Mouse (Mus musculus) ES-Bruce4 (cell line): ENCODE data around the gene Kank1.

Experiments used
- CTCF ChIP-seq: IDR thresholded peaks from one replicate; pipeline ENCODE4 v1.8.1; 2011; ENCODE audit warnings: low read depth, low read length
- POLR2A ChIP-seq: IDR thresholded peaks from one replicate; pipeline ENCODE4 v1.8.1; 2011; ENCODE audit warnings: low read length; ENCODE audit not compliant: insufficient read depth

GRCm38 (mm10) chr19:25247858-25248552 lies 11.2 kb downstream of the Kank1 start:
- TF ChIP-seq CTCF: no peak
- TF ChIP-seq POLR2A: no peak
